Mouse (Mus musculus): ENCODE data around the gene Ttc30a1.
A peak's percentile ranks its signal among the peaks of the same experiment; 100 is the strongest.

The Ttc30a1 gene

GRCm38 (mm10) chr2:75981440-75982081 is at the start of gene Ttc30a1:
TSS of gene Ttc30a1 (minus strand) at chr2:75981967.
- peak; percentile 84 for DNase-seq (ENCODE audit: low spot score)

GRCm38 (mm10) chr2:76030080-76030479 is 48.3 kb upstream of the Ttc30a1 start:
- no peak for DNase-seq (ENCODE audit: low spot score)

- DNase-seq (ENCODE audit: low spot score) = no peak
These were observed 47.5 kb upstream of the Ttc30a1 start for GRCm38 (mm10) chr2:76029081-76029901.

- DNase-seq (ENCODE audit: low spot score) = peak; percentile 29
These were observed 35.1 kb upstream of the Ttc30a1 start for GRCm38 (mm10) chr2:76016890-76017289.

- no peak for DNase-seq (ENCODE audit: low spot score)
These were observed 34.4 kb upstream of the Ttc30a1 start for GRCm38 (mm10) chr2:76016136-76016535.

DNA sequence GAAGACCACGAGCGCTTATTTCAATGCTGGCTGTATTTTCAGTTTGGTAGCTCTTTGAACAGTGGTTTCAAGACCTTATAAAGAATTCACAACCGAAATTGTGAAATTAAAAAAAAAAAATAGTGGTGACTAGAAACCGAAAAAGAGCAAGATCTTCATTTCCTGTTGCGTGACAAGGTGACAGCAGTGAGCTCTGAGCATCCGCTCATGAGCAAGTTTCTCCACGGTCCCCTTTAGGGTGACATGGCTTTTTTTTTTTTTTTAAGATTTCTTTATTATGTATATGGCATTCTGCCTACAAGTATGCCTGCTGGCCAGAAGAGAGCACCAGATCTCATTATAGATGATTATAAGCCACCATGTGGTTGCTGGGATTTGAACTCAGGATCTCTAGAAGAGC is 33.7 kb upstream of the Ttc30a1 start:
- DNase-seq (ENCODE audit: low spot score) = no peak

DNA sequence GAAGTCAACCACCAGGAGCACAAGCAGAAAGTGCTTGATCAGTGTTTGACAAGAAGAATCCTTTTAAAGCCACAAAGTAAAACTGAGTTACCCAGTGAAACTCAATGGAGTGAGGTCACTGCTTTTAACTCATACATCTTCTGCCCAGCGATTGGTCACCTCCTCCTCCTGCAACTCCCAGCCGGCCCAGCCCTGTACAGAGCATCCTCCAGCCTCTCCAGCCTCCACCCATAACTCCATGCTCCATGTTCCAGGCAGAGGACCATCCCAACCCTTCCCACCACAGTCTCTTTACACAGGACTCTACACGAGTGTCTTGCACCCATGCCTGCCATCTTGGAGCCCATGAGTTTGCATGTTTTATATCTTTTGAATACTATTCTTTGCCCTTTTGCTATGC is 32.9 kb upstream of the Ttc30a1 start:
- DNase-seq (ENCODE audit: low spot score) = no peak

DNA sequence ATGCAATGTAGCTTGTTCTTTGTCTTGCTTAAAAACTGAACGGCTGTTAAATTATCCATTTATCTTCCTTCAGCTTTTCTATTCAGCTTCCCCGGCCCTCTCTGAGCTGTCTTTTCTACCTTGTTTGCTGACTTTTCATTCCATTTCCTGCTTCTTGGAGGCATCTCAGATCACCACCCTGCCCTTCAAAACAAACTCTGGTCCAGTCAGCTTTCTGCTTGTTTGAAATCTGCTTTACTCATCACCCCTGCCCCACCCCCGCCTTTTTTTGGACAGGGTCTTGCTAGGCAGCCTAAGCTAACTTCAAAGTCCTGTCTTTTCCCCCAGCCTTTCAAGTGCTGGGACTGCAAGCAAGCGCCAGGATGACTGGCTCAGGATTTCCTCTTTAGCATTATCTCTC is 24.4 kb upstream of the Ttc30a1 start:
- no peak for DNase-seq (ENCODE audit: low spot score)

DNA sequence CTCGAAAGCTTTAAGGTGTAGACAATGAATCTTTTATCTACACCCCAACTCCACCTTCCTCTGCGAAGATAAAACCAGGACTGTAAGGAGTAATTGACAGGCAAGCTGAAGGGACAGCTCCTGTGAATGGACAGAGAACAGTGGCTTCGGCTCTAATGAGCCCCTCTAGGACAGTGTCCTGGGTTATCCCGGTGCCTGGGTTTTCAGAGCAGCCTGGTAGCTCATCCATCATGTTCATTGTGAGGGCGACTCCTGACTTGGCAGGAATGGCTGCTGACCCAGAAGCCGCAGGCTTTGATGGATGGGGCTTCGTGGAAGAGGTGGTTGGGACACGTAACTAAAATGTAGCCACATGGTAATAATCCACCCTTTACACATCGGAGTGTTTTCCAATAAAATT is 21.1 kb upstream of the Ttc30a1 start:
- DNase-seq (ENCODE audit: low spot score) = no peak

GRCm38 (mm10) chr2:76001392-76001791 is 19.6 kb upstream of the Ttc30a1 start:
- DNase-seq (ENCODE audit: low spot score) = peak; percentile 59

DNA sequence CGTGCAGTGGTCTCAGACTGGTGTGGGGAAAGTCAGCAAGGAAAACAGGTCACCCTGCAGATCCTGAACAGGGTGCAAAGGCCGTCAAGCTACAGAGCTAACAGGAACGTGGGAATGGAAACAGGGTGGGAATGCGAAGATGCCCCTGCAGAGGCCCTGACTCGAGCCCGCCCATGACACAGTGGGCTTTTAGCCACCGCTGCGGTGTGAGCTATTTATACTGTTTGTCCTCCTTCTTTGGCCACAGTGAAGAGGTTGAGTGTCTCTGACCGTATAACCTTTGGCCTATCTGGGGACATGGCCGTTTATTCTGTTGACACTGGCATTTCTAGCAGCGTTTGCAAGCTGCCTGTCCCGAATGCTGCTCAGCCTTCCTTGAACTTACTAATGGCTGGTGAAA is 17.9 kb upstream of the Ttc30a1 start:
- no peak for DNase-seq (ENCODE audit: low spot score)

GRCm38 (mm10) chr2:75998692-75999091 is 16.9 kb upstream of the Ttc30a1 start:
- DNase-seq (ENCODE audit: low spot score) = no peak

GRCm38 (mm10) chr2:75997726-75998125 is 16.0 kb upstream of the Ttc30a1 start:
- no peak for DNase-seq (ENCODE audit: low spot score)

- DNase-seq (ENCODE audit: low spot score) = no peak
These were observed 13.1 kb upstream of the Ttc30a1 start for GRCm38 (mm10) chr2:75994841-75995240.

DNA sequence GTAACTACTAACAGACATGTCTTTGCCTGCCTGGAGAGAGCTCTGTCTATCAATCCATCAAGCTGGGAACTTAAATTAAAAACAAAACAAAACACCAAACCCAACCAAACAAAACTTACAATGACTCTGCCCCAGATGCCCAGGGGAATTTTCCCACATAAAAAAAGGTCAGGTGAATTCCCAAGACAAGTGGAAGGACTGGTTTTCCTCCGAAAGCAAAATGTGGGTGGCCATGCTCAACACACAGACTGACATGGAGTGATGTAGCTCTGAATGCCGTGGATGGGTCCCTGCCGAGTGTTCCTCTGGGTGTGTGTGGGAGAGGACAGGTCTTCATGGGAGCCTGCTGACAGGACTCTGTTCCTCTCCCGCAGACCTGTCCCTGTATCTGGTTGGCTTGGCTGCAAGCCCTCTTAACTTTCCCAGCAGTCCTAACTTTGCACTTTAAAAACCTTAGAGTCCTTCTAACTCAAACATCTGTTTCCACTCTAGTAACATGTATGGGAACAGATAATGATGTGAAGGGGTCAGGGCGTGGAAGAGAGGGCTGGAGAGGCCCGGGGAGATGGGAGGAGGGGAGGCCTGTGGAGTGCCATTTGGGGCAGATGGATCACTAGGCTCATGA is 9.9 kb upstream of the Ttc30a1 start:
- DNase-seq (ENCODE audit: low spot score) = no peak

DNA sequence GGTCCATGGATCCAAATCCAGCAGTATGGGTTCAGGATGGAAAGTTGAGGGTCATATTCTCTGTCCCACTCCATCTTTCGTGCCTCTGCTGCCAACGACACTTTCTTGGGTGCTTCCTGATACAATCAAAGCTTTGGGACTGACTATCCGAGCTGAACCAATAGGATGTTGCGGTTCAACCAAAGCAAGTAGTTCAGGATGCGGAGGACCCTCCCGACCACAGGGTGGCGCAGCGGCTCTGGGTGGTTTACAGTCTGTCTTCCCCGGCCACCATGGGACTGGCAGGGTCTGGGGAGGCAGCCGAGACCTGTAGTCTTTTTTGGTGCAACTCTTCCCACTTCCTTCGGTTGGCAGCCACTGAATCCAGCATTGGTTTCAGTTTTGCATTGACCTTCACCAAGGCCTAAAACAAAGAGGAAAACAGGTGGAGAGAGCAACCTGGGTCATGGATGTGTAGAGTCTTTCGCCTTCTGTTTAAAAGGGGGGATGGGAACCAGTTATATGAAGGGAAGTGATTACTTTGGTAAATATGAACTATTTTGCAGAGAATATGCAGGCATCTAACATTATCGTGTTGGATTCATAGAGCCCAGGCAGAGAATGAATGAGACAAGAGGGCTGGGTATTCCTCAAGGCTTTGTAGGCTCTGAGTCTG is 9.2 kb upstream of the Ttc30a1 start:
- peak; percentile 61 for DNase-seq (ENCODE audit: low spot score)

GRCm38 (mm10) chr2:75989694-75990093 is 7.9 kb upstream of the Ttc30a1 start:
- DNase-seq (ENCODE audit: low spot score) = no peak

DNA sequence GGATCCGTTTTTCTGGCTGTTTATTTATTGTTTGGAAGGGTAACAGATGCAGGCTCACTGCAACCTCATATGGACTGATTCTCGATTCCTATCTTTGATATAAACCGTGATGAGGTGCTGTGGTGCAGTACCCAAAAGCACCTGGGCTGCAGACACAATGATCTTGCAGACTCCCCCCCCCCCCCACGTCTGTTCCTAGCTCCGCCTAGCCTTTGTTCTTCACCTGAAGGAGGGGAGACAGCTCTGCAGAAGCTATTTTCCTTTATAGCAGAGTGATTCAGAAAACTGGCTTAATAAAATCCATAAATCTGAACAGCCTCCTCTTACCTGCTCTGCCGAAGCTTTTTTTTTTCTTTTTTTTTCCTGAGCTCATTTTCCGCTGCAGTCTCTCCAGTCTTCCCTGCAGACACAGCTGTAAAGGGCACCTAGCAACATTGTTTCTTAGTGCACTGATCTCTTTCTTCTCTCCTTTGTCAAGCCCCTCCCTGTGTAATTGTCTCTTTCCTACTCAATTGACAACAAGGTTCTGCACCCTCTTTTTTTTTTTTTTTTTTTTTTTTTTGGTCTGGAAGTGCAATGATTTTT is 7.1 kb upstream of the Ttc30a1 start:
- peak; percentile 45 for DNase-seq (ENCODE audit: low spot score)

GRCm38 (mm10) chr2:75988378-75988777 is 6.6 kb upstream of the Ttc30a1 start:
- DNase-seq (ENCODE audit: low spot score) = no peak

GRCm38 (mm10) chr2:75987739-75988138 is 6.0 kb upstream of the Ttc30a1 start:
- no peak for DNase-seq (ENCODE audit: low spot score)

- no peak for DNase-seq (ENCODE audit: low spot score)
These were observed 3.4 kb upstream of the Ttc30a1 start for GRCm38 (mm10) chr2:75985124-75985523.

- no peak for DNase-seq (ENCODE audit: low spot score)
These were observed 2.1 kb upstream of the Ttc30a1 start for GRCm38 (mm10) chr2:75983847-75984246.

Data from testis, postnatal 14 days (tissue).